Mouse (Mus musculus): ENCODE results near the gene Chrm3. TPM values are rescaled to one million over a fixed set of nuclear protein-coding genes. Genes with fewer than 3 reads are reported as not detected.

Gene Chrm3
- polyA plus RNA-seq, 1 experiment from 2014 or later: 0.08 TPM

GRCm38 (mm10) chr13:10212112-10212511, 148.5 kb downstream of the Chrm3 start:
- ATAC-seq (ENCODE audit: low FRiP score): no peak
- 95% methylated on average over 2 of the region's 2 CpGs for WGBS
- Histone ChIP-seq H3K27ac (ENCODE audit: low read depth, low read length) (no peak overlapping the region), H3K4me3 (ENCODE audit: low read depth, low read length) (no peak overlapping the region), H3K4me2 (replicated peaks; ENCODE audit: low read depth, low read length) (no peak overlapping the region), H3K9me3 (ENCODE audit: control insufficient read depth, low read length) (no peaks in the 10 kb centered on the region), H3K27me3 (ENCODE audit: control insufficient read depth, insufficient read depth, low read length) (no peaks in the 10 kb centered on the region), H3K36me3 (ENCODE audit: control insufficient read depth, insufficient read depth, low read length) (no peaks in the 10 kb centered on the region), H3K9ac (ENCODE audit: low read depth, low read length) (no peak overlapping the region), H3K4me1 (replicated peaks; ENCODE audit: control insufficient read depth, insufficient read depth, low read length) (no peaks in the 10 kb centered on the region)
- DNase-seq (ENCODE audit: low spot score): no peak

- H3K9ac ChIP-seq (ENCODE audit: low read depth, low read length): no peak overlapping the region
- no peaks in the 10 kb centered on the region for H3K36me3 ChIP-seq (ENCODE audit: control insufficient read depth, insufficient read depth, low read length)
- no peak overlapping the region for H3K4me3 ChIP-seq (ENCODE audit: low read depth, low read length)
- no peaks in the 10 kb centered on the region for H3K4me1 ChIP-seq (replicated peaks; ENCODE audit: control insufficient read depth, insufficient read depth, low read length)
- no peak overlapping the region for H3K4me2 ChIP-seq (replicated peaks; ENCODE audit: low read depth, low read length)
- no peak overlapping the region for H3K27ac ChIP-seq (ENCODE audit: low read depth, low read length)
- H3K9me3 ChIP-seq (ENCODE audit: control insufficient read depth, low read length): no peaks in the 10 kb centered on the region
- DNase-seq (ENCODE audit: low spot score) (no peak), ATAC-seq (ENCODE audit: low FRiP score) (no peak)
- H3K27me3 ChIP-seq (ENCODE audit: control insufficient read depth, insufficient read depth, low read length): no peaks in the 10 kb centered on the region
- 88% methylated on average over 1 of the region's 1 CpGs for whole genome bisulfite sequencing
Measured at GRCm38 (mm10) chr13:10210522-10211244, 150.0 kb downstream of the Chrm3 start.

- WGBS: 85% methylated on average over 6 of the region's 6 CpGs
- H3K27me3 ChIP-seq (ENCODE audit: control insufficient read depth, insufficient read depth, low read length): no peaks in the 10 kb centered on the region
- H3K4me3 ChIP-seq (ENCODE audit: low read depth, low read length): no peak overlapping the region
- H3K4me1 ChIP-seq (replicated peaks; ENCODE audit: control insufficient read depth, insufficient read depth, low read length): no peaks in the 10 kb centered on the region
- H3K9ac ChIP-seq (ENCODE audit: low read depth, low read length): no peak overlapping the region
- no peak for DNase-seq (ENCODE audit: low spot score)
- no peaks in the 10 kb centered on the region for H3K36me3 ChIP-seq (ENCODE audit: control insufficient read depth, insufficient read depth, low read length)
- H3K9me3 ChIP-seq (ENCODE audit: control insufficient read depth, low read length): no peaks in the 10 kb centered on the region
- no peak overlapping the region for H3K27ac ChIP-seq (ENCODE audit: low read depth, low read length)
- ATAC-seq (ENCODE audit: low FRiP score): no peak
- H3K4me2 ChIP-seq (replicated peaks; ENCODE audit: low read depth, low read length): no peak overlapping the region
Measured at GRCm38 (mm10) chr13:10199206-10199956, 161.3 kb downstream of the Chrm3 start.

- DNase-seq (ENCODE audit: low spot score) (no peak), ATAC-seq (ENCODE audit: low FRiP score) (no peak)
- H3K4me3 ChIP-seq (ENCODE audit: low read depth, low read length): no peak overlapping the region
- no peaks in the 10 kb centered on the region for H3K4me1 ChIP-seq (replicated peaks; ENCODE audit: control insufficient read depth, insufficient read depth, low read length)
- no peaks in the 10 kb centered on the region for H3K27me3 ChIP-seq (ENCODE audit: control insufficient read depth, insufficient read depth, low read length)
- no peaks in the 10 kb centered on the region for H3K9me3 ChIP-seq (ENCODE audit: control insufficient read depth, low read length)
- H3K4me2 ChIP-seq (replicated peaks; ENCODE audit: low read depth, low read length): no peak overlapping the region
- no peak overlapping the region for H3K27ac ChIP-seq (ENCODE audit: low read depth, low read length)
- no peak overlapping the region for H3K9ac ChIP-seq (ENCODE audit: low read depth, low read length)
- H3K36me3 ChIP-seq (ENCODE audit: control insufficient read depth, insufficient read depth, low read length): no peaks in the 10 kb centered on the region
- WGBS: 87% methylated on average over 2 of the region's 2 CpGs
Measured at GRCm38 (mm10) chr13:10189829-10190228, 170.8 kb downstream of the Chrm3 start.

- 95% methylated on average over 3 of the region's 3 CpGs for WGBS
- Histone ChIP-seq H3K27me3 (ENCODE audit: control insufficient read depth, insufficient read depth, low read length) (no peaks in the 10 kb centered on the region), H3K4me3 (ENCODE audit: low read depth, low read length) (no peak overlapping the region), H3K27ac (ENCODE audit: low read depth, low read length) (no peak overlapping the region), H3K36me3 (ENCODE audit: control insufficient read depth, insufficient read depth, low read length) (no peaks in the 10 kb centered on the region), H3K4me2 (replicated peaks; ENCODE audit: low read depth, low read length) (no peak overlapping the region), H3K4me1 (replicated peaks; ENCODE audit: control insufficient read depth, insufficient read depth, low read length) (no peaks in the 10 kb centered on the region), H3K9ac (ENCODE audit: low read depth, low read length) (no peak overlapping the region), H3K9me3 (ENCODE audit: control insufficient read depth, low read length) (no peaks in the 10 kb centered on the region)
- no peak for ATAC-seq (ENCODE audit: low FRiP score)
- no peak for DNase-seq (ENCODE audit: low spot score)
Measured at GRCm38 (mm10) chr13:10187926-10188325, 172.7 kb downstream of the Chrm3 start.

- no peaks in the 10 kb centered on the region for H3K4me1 ChIP-seq (replicated peaks; ENCODE audit: control insufficient read depth, insufficient read depth, low read length)
- no peaks in the 10 kb centered on the region for H3K9me3 ChIP-seq (ENCODE audit: control insufficient read depth, low read length)
- no peak overlapping the region for H3K4me2 ChIP-seq (replicated peaks; ENCODE audit: low read depth, low read length)
- no peaks in the 10 kb centered on the region for H3K36me3 ChIP-seq (ENCODE audit: control insufficient read depth, insufficient read depth, low read length)
- 90% methylated on average over 4 of the region's 4 CpGs for WGBS
- no peak overlapping the region for H3K9ac ChIP-seq (ENCODE audit: low read depth, low read length)
- H3K4me3 ChIP-seq (ENCODE audit: low read depth, low read length): no peak overlapping the region
- no peaks in the 10 kb centered on the region for H3K27me3 ChIP-seq (ENCODE audit: control insufficient read depth, insufficient read depth, low read length)
- ATAC-seq (ENCODE audit: low FRiP score): no peak
- H3K27ac ChIP-seq (ENCODE audit: low read depth, low read length): no peak overlapping the region
- no peak for DNase-seq (ENCODE audit: low spot score)
Measured at GRCm38 (mm10) chr13:10183837-10184236, 176.8 kb downstream of the Chrm3 start.

- H3K4me2 ChIP-seq (replicated peaks; ENCODE audit: low read depth, low read length): no peak overlapping the region
- no peak overlapping the region for H3K4me3 ChIP-seq (ENCODE audit: low read depth, low read length)
- no peaks in the 10 kb centered on the region for H3K27me3 ChIP-seq (ENCODE audit: control insufficient read depth, insufficient read depth, low read length)
- ATAC-seq (ENCODE audit: low FRiP score): no peak
- no peaks in the 10 kb centered on the region for H3K4me1 ChIP-seq (replicated peaks; ENCODE audit: control insufficient read depth, insufficient read depth, low read length)
- H3K36me3 ChIP-seq (ENCODE audit: control insufficient read depth, insufficient read depth, low read length): no peaks in the 10 kb centered on the region
- no peaks in the 10 kb centered on the region for H3K9me3 ChIP-seq (ENCODE audit: control insufficient read depth, low read length)
- no peak for DNase-seq (ENCODE audit: low spot score)
- H3K27ac ChIP-seq (ENCODE audit: low read depth, low read length): no peak overlapping the region
- 86% methylated on average over 2 of the region's 2 CpGs for WGBS
- H3K9ac ChIP-seq (ENCODE audit: low read depth, low read length): no peak overlapping the region
Measured at GRCm38 (mm10) chr13:10182756-10183155, 177.9 kb downstream of the Chrm3 start.

- no peak overlapping the region for H3K27ac ChIP-seq (ENCODE audit: low read depth, low read length)
- no peaks in the 10 kb centered on the region for H3K4me1 ChIP-seq (replicated peaks; ENCODE audit: control insufficient read depth, insufficient read depth, low read length)
- WGBS: 87% methylated on average over 2 of the region's 2 CpGs
- no peak overlapping the region for H3K9ac ChIP-seq (ENCODE audit: low read depth, low read length)
- no peak for DNase-seq (ENCODE audit: low spot score)
- no peaks in the 10 kb centered on the region for H3K9me3 ChIP-seq (ENCODE audit: control insufficient read depth, low read length)
- ATAC-seq (ENCODE audit: low FRiP score): no peak
- H3K27me3 ChIP-seq (ENCODE audit: control insufficient read depth, insufficient read depth, low read length): no peaks in the 10 kb centered on the region
- H3K4me2 ChIP-seq (replicated peaks; ENCODE audit: low read depth, low read length): no peak overlapping the region
- no peak overlapping the region for H3K4me3 ChIP-seq (ENCODE audit: low read depth, low read length)
- no peaks in the 10 kb centered on the region for H3K36me3 ChIP-seq (ENCODE audit: control insufficient read depth, insufficient read depth, low read length)
Measured at GRCm38 (mm10) chr13:10170529-10170928, 190.1 kb downstream of the Chrm3 start.

GRCm38 (mm10) chr13:10163354-10163753, 197.3 kb downstream of the Chrm3 start:
- H3K4me1 ChIP-seq (replicated peaks; ENCODE audit: control insufficient read depth, insufficient read depth, low read length): no peaks in the 10 kb centered on the region
- H3K27ac ChIP-seq (ENCODE audit: low read depth, low read length): no peak overlapping the region
- no peak for ATAC-seq (ENCODE audit: low FRiP score)
- no peak overlapping the region for H3K4me3 ChIP-seq (ENCODE audit: low read depth, low read length)
- no peaks in the 10 kb centered on the region for H3K9me3 ChIP-seq (ENCODE audit: control insufficient read depth, low read length)
- H3K9ac ChIP-seq (ENCODE audit: low read depth, low read length): no peak overlapping the region
- no peaks in the 10 kb centered on the region for H3K36me3 ChIP-seq (ENCODE audit: control insufficient read depth, insufficient read depth, low read length)
- H3K27me3 ChIP-seq (ENCODE audit: control insufficient read depth, insufficient read depth, low read length): no peaks in the 10 kb centered on the region
- H3K4me2 ChIP-seq (replicated peaks; ENCODE audit: low read depth, low read length): no peak overlapping the region
- DNase-seq (ENCODE audit: low spot score): no peak
